Mouse (Mus musculus) stomach, embryonic 16.5 days (tissue): ENCODE results near the gene Tmem44. TPM values are rescaled to one million over a fixed set of nuclear protein-coding genes. Genes with fewer than 3 reads are reported as not detected.
A peak's percentile ranks its signal among the peaks of the same experiment; 100 is the strongest.

ENCODE experiments used
- ATAC-seq: fragments of 200-750 bp; cut with Nextera tagmentation; 2 replicates; pipeline ENCODE4 v1.8.0; 2017; ENCODE audit warnings: moderate number of reproducible peaks, moderate TSS enrichment; ENCODE audit not compliant: insufficient read depth, low FRiP score
- H3K27ac ChIP-seq: fragments of 300-500 bp; sonication (generic); 2 replicates; pipeline ENCODE4 v1.5.1; 2014; ENCODE audit warnings: low read length
- H3K27me3 ChIP-seq: fragments of 300-500 bp; sonication (generic); 2 replicates; pipeline ENCODE4 v1.6.1; 2014; ENCODE audit warnings: low read length, control low read depth, mixed read lengths; ENCODE audit not compliant: control insufficient read depth, insufficient read depth
- H3K36me3 ChIP-seq: fragments of 300-500 bp; sonication (generic); 2 replicates; pipeline ENCODE4 v1.6.1; 2014; ENCODE audit warnings: low read length; ENCODE audit not compliant: control insufficient read depth, insufficient read depth
- H3K4me1 ChIP-seq: fragments of 300-500 bp; sonication (generic); 2 replicates; pipeline ENCODE4 v1.6.1; 2014; ENCODE audit warnings: low read length, control low read depth, mixed read lengths; ENCODE audit not compliant: control insufficient read depth, insufficient read depth
- H3K4me2 ChIP-seq: fragments of 300-500 bp; sonication (generic); 2 replicates; pipeline ENCODE4 v1.6.1; 2014; ENCODE audit warnings: low read depth, low read length, mixed read lengths
- H3K4me3 ChIP-seq: fragments of 300-500 bp; sonication (generic); replicated peaks from 2 replicates; pipeline ENCODE4 v1.5.1; 2014; ENCODE audit warnings: mild to moderate bottlenecking, low read length
- H3K9ac ChIP-seq: fragments of 300-500 bp; sonication (generic); 2 replicates; pipeline ENCODE4 v1.6.1; 2014; ENCODE audit warnings: low read length
- H3K9me3 ChIP-seq: fragments of 300-500 bp; sonication (generic); replicated peaks from 2 replicates; pipeline ENCODE4 v1.6.1; 2016; ENCODE audit warnings: low read length, control low read depth; ENCODE audit not compliant: control insufficient read depth
- WGBS: fragments of 180-500 bp; shearing (Covaris S2); extraction: QIAGEN DNeasy Blood & Tissue Kit; methylation state at CpG from one replicate; pipeline ENCODE4 v1.1.7; 2014; 5-methylcytosine and 5-hydroxymethylcytosine counted together
- polyA plus RNA-seq: library from polyadenylated mRNA; unstranded; fragments of >200 nt; fragmentation: Nextera tagmentation; extraction: Ambion mirVana; gene quantifications from 2 replicates; pipeline ENCODE4 v1.2.1, GENCODE M21; 2015

Tmem44 gene
- polyA plus RNA-seq, 1 experiment from 2014 or later, result 11.0 TPM

DNA sequence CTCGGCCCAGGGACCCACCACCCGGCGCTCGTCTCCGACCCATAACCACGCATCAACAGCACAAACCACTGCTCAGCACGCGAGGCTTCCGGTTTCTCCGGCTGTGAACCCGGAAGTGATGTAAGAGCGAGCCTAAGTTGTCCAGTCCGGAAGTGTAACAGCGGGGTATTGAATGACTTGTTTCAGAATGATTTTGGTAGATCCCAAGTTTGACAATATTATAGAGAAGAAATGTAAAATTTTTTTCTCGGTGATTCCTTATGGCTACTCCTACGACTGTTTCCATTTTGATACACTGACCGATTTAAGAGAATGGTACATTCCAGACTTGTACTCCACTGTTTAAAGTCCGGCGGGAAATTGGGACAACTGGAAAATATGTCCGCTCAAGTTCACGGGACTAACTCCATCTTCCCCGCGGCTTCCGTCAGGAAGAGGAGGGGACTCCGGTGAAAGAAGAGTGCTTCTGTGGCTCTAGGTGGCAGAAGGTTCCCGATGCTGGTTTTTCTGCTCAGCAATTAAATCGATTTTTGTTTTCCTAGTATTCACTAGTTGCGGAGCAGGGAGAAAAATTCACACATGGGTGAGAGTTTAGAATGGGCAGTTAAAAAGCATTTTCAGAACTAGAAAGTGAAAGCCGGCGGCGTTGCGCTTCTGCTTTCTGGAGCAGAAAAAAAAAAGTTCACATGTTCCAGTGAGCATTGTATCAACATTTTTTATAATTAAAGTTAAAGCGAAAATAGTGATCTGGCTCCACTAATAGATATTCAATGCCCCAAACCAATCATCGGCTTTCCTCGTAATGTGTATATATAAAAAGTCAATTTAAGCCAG lies 37.1 kb upstream of the Tmem44 start, which contains the start of gene Lsg1:
Gene Lsg1, minus strand, starts transcription at position 99 of the 834 bp plus-strand sequence.
- Histone ChIP-seq H3K4me3 (peak within 1 kb of the TSS; percentile 96), H3K9me3 (no peaks in the 10 kb centered on the region), H3K4me2 (peak within 1 kb of the TSS; percentile 92), H3K9ac (peak within 1 kb of the TSS; percentile 90), H3K36me3 (peaks cover 10% of the 10 kb centered on the region), H3K27ac (peak within 1 kb of the TSS; percentile 65), H3K27me3 (no peaks in the 10 kb centered on the region), H3K4me1 (0 out of 2 replicates have a peak, but pooled peaks cover 10% of the 10 kb centered on the region)
- WGBS, result 2% methylated on average over 35 of the region's 35 CpGs
- ATAC-seq, result peak; percentile 93

DNA sequence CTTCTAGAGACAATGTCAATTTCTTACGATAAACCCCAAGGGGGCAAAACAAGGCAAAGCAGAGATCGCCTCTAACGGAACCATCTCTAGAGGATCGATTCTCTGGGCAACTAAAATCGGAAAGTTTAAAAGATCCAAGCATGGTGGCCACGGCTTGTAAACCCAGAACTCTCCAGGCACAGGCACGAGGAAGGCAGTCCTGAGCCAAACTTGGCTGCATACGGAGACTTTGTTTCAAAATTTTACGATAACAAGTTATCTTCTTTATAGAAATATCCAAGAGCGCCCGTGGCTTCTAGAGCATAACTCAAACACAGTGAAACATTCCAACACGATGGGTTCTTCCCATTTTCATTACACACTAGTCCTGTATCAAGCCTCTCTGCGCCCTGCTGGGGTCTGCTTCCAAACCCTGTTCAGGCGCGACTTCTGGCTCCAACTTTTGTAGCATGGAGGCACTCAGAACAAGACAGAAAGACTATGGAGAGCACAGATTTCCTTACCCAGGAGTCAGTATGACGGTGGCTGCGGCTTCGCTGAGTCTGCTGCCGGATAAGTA lies 36.4 kb upstream of the Tmem44 start:
- WGBS, result 1% methylated on average over 19 of the region's 19 CpGs
- H3K4me3 ChIP-seq, result peak overlapping the region; percentile 96
- no peak for ATAC-seq
- peak overlapping the region; percentile 92 for H3K4me2 ChIP-seq
- H3K27me3 ChIP-seq, result no peaks in the 10 kb centered on the region
- H3K9me3 ChIP-seq, result no peaks in the 10 kb centered on the region
- 0 out of 2 replicates have a peak, but pooled peaks cover 10% of the 10 kb centered on the region for H3K4me1 ChIP-seq
- peaks cover 12% of the 10 kb centered on the region for H3K36me3 ChIP-seq
- H3K9ac ChIP-seq, result peak overlapping the region; percentile 90
- peak overlapping the region; percentile 51 for H3K27ac ChIP-seq

DNA sequence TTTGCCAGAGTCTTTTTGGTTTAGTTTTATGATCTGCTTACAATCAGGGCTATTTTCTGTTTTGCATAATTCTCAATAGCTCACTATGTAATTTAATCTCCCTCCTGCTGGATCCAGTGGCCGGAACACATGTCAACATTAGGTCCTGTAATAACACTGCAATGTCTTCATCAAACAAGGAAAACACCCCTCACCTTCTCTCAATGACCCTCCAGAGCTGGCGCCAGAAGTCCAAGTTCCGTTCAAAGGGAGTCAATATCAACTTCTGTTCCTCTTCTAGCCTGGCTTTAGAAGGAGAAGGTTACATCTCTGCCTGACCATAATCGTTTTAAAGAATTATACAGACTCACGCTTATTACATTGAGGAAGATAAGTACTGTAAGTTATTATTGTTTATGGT lies 30.1 kb upstream of the Tmem44 start:
- H3K4me3 ChIP-seq, result no peak overlapping the region
- no peaks in the 10 kb centered on the region for H3K4me1 ChIP-seq
- peaks cover 29% of the 10 kb centered on the region for H3K36me3 ChIP-seq
- H3K27ac ChIP-seq, result no peak overlapping the region
- no peaks in the 10 kb centered on the region for H3K9me3 ChIP-seq
- no peaks in the 10 kb centered on the region for H3K27me3 ChIP-seq
- no peak overlapping the region for H3K4me2 ChIP-seq
- ATAC-seq, result no peak
- WGBS, result 90% methylated on average over 5 of the region's 5 CpGs
- H3K9ac ChIP-seq, result no peak overlapping the region

DNA sequence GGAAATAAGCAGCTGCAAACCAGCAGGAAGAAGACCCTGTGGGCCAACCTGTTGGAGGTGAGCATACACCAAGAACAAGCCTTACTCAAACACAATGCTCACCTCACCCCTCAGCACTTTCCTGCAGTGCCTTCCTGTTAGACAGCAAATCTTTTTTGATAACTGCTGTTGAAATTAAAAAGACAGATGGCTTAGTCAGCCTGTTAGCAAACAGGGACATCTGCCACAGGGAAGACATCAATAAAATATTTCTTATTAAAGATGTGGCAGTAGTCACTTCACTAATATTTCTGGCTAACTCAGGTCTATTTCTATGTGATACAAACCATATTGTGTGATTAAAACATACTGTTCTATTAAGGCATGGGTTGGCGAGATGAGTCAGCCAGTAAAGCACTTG lies 25.8 kb upstream of the Tmem44 start:
- H3K4me3 ChIP-seq, result no peak overlapping the region
- H3K27me3 ChIP-seq, result no peaks in the 10 kb centered on the region
- H3K27ac ChIP-seq, result no peak overlapping the region
- no peak overlapping the region for H3K4me2 ChIP-seq
- no peak overlapping the region for H3K9ac ChIP-seq
- 78% methylated on average over 1 of the region's 1 CpGs for WGBS
- H3K36me3 ChIP-seq, result peaks cover 25% of the 10 kb centered on the region
- ATAC-seq, result no peak
- H3K9me3 ChIP-seq, result no peaks in the 10 kb centered on the region
- no peaks in the 10 kb centered on the region for H3K4me1 ChIP-seq

DNA sequence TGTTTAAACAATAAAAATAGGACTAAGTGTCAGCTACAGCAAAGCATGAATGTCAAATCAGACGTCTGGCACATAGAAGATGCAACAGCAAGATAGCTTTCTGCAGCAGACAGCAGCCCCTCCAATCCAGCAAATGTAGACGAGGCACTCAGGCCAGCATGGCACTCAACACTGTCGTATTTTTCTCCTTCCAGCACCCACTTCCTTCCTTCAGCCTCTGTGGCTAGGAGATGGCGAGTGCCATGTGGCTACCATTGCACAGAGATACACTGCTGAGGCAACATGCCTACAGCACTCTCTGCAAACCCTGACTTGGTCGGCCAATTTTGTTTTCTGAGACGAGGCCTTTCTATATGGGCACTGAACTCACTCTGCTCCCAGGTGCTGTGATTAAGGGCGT lies 25.2 kb upstream of the Tmem44 start:
- Histone ChIP-seq H3K27ac (no peak overlapping the region), H3K27me3 (no peaks in the 10 kb centered on the region), H3K4me2 (no peak overlapping the region), H3K4me3 (no peak overlapping the region), H3K9me3 (no peaks in the 10 kb centered on the region), H3K9ac (no peak overlapping the region), H3K36me3 (peaks cover 27% of the 10 kb centered on the region), H3K4me1 (no peaks in the 10 kb centered on the region)
- ATAC-seq, result no peak
- WGBS, result 88% methylated on average over 7 of the region's 7 CpGs

DNA sequence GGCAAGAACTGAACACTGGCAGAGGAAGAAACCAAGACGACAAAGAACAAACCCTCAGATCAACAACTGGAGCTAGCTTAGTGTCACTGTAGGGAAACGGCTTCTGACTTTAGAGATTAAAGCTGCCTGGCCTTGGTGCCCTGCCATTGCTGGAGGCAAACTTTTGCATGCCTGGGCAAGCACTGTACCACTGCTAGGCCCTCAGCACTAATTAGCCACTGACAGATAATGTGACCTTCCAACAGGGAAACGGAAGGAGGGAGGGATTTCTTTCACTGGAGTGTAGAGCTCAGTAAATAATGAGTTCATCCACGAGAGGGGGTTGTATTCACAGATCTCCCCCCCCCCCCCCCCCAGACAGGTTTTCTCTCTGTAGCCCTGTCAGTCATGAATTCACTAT lies 21.6 kb upstream of the Tmem44 start:
- H3K36me3 ChIP-seq, result peaks cover 42% of the 10 kb centered on the region
- 54% methylated on average over 4 of the region's 4 CpGs for WGBS
- H3K4me2 ChIP-seq, result no peak overlapping the region
- H3K4me3 ChIP-seq, result no peak overlapping the region
- no peak overlapping the region for H3K27ac ChIP-seq
- no peaks in the 10 kb centered on the region for H3K9me3 ChIP-seq
- ATAC-seq, result no peak
- no peaks in the 10 kb centered on the region for H3K4me1 ChIP-seq
- no peaks in the 10 kb centered on the region for H3K27me3 ChIP-seq
- H3K9ac ChIP-seq, result no peak overlapping the region

DNA sequence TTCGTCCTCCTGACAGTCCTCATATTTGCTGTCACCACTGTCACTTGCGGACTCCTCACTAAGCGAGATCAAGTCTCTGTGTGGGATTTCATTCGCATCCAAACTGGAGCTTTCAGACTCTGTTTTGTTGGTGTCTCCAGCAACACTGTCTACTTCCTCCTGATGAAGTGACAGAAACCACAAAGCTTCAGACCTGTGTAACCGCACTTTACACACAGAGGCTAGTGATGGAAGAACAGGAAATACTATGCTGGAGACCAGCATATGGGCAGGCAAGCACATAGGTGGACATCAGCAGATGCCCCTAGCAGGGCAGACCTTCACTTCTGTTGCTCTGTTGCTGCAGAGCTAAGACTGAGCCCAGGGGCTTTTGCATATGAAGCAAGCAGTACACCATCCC lies 20.7 kb upstream of the Tmem44 start:
- Histone ChIP-seq H3K27me3 (no peaks in the 10 kb centered on the region), H3K36me3 (peaks cover 48% of the 10 kb centered on the region), H3K9ac (no peak overlapping the region), H3K27ac (no peak overlapping the region), H3K9me3 (no peaks in the 10 kb centered on the region), H3K4me1 (no peaks in the 10 kb centered on the region), H3K4me3 (no peak overlapping the region), H3K4me2 (no peak overlapping the region)
- 96% methylated on average over 5 of the region's 5 CpGs for WGBS
- ATAC-seq, result no peak

DNA sequence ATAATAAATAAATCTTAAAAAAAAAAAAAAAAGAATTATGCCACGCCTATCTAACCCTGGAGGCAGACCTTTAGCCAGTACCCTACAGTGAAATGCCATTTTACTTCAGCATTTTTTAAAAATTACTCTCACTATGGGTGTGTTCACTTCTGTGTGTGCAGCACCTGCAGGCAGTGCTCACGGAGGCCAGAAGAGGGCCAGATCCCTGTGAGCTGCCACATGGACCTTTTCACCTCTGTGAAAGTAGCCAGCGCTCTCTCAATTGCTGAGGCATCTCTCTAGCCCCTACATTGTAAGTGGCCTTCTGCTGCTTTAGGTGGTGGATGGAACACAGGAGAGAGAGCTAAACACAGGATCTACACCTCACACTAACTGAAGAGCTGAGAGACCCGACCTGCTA lies 19.5 kb upstream of the Tmem44 start:
- H3K9ac ChIP-seq, result no peak overlapping the region
- no peaks in the 10 kb centered on the region for H3K4me1 ChIP-seq
- H3K4me3 ChIP-seq, result no peak overlapping the region
- no peak for ATAC-seq
- WGBS, result 91% methylated on average over 4 of the region's 4 CpGs
- no peak overlapping the region for H3K27ac ChIP-seq
- H3K4me2 ChIP-seq, result no peak overlapping the region
- H3K9me3 ChIP-seq, result no peaks in the 10 kb centered on the region
- H3K36me3 ChIP-seq, result peaks cover 48% of the 10 kb centered on the region
- H3K27me3 ChIP-seq, result no peaks in the 10 kb centered on the region

DNA sequence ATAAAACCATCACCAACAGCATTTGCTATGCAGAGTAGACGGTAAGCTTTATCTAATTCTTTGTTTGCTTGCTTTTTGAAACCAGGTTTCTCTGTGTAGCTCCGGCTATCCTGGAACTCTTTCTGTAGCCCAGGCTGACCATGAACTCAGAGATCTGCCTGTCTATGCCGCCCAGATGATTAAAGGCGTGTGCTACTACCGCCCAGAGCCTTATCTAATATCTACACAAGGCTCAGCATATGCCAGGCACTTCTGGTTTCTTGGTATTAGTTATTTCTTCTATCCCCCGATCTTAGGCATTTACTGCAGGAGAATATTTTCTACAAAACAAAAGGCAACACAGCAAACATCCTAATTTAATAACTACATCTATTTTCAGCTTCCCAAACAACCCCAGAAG lies 15.0 kb upstream of the Tmem44 start:
- H3K36me3 ChIP-seq, result peaks cover 52% of the 10 kb centered on the region
- no peaks in the 10 kb centered on the region for H3K4me1 ChIP-seq
- H3K27ac ChIP-seq, result no peak overlapping the region
- ATAC-seq, result no peak
- no peaks in the 10 kb centered on the region for H3K27me3 ChIP-seq
- H3K9ac ChIP-seq, result no peak overlapping the region
- 86% methylated on average over 6 of the region's 6 CpGs for WGBS
- no peak overlapping the region for H3K4me2 ChIP-seq
- H3K9me3 ChIP-seq, result no peaks in the 10 kb centered on the region
- no peak overlapping the region for H3K4me3 ChIP-seq
